Mouse (Mus musculus) olfactory bulb, adult 2 months (tissue): ENCODE measurements around the gene Mat2a.

Experiments used
- CTCF ChIP-seq: fragments of 200-500 bp; IDR thresholded peaks from 2 replicates; pipeline ENCODE4 v1.5.1; 2012; ENCODE audit warnings: low read depth, mild to moderate bottlenecking, low read length, moderate library complexity; ENCODE audit not compliant: insufficient read depth
- POLR2A ChIP-seq: fragments of 200-500 bp; IDR thresholded peaks from 2 replicates; pipeline ENCODE4 v1.6.1; 2012; ENCODE audit warnings: mild to moderate bottlenecking, low read depth, low read length, moderate library complexity; ENCODE audit not compliant: insufficient read depth

DNA sequence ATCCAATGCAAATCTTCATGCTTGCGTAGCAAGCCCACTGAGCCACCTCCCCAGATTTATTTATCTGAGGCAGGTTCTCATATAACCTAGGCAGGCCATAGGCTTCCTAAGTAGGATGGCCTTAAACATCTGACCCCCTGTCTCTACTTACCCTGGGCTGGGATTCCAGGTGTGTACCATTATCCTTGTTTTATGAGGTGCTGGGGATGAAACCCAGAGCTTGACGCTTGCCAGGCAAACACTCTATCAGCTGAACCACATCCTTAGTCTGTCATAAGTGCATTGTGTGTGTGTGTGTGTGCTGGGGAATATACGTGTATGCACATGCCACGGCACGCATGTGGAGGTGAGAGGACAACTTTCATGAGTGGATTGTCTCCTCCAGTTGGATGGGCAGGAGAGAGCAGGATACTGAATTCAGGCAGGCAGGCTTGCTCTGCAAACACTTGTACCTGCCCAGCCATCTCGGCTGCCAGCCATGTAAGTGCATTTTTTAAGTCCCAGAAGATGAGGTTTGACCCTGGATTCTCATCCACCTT, 50.5 kb downstream of the Mat2a start:
- TF ChIP-seq CTCF = no peak
- TF ChIP-seq POLR2A = no peak
